Mouse (Mus musculus): Measurements from ENCODE around the gene Thada. TPM values are rescaled to one million over a fixed set of nuclear protein-coding genes. Genes with fewer than 3 reads are reported as not detected.
A peak's percentile ranks its signal among the peaks of the same experiment; 100 is the strongest.

Gene Thada
- total RNA-seq, 2 experiments from 2014 or later: 5.6 to 6.8 TPM

DNA sequence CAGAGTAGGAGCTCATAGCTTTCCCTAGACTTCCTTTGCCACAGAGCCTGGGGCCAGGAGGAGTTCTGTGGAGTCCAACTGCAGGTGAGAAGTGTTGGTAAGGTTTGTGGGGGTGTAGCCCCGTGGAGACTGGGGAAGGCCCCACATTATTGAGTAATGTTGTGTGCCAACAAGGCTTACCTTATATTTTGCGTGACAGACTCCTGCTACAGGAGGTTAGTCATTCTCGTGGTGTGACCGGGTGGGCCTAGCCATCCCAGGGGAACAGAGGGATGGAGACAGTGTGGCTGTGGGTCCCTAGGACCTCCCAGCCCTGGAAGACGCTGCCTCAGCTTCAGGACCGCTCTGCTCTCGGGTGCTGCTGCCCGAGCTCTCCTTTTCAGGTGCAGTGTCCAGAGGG, 301.9 kb downstream of the Thada start:
- no peak for DNase-seq

GRCm38 (mm10) chr17:84163066-84163785, 302.8 kb downstream of the Thada start:
- no peak for DNase-seq
- intact Hi-C loops (cut with DNase I): no loop called here
- no peak for TF ChIP-seq CTCF (IDR thresholded peaks at IDR 0.05)
- Histone ChIP-seq H3K4me3 (no peak overlapping the region), H3K27ac (no peak overlapping the region)

More for the DNA sequence above, 301.9 kb downstream of the Thada start:
- intact Hi-C loops (cut with DNase I): no loop called here
- H3K27ac ChIP-seq: no peak overlapping the region
- TF ChIP-seq CTCF (IDR thresholded peaks at IDR 0.05): no peak
- H3K4me3 ChIP-seq: no peak overlapping the region

DNA sequence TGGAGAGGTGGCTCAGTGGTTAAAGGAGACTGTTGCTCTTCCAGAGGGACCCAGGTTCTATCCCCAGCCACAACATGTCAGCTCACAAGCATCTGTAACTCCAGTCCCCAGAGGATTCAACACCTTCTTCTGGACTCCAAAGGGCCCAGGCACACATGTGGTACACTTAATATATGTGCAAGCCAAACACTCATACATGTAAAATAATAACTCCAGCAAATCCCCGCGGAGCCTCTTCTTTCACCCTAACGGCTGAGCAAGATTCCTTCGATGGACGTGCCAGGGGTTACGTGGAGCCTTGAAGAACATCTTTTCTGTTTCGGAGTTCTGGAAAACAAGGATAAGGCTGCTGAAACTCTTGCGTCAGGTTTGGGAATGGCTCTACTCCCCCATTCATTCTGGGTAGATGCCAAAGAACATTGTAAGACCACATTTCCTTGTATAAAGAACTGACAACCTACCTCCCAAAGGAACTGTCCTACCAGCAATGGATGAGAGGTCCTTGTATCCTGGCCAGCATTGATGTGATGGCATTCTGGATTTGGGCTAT, 303.7 kb downstream of the Thada start:
- Histone ChIP-seq H3K27ac (no peak overlapping the region), H3K4me3 (no peak overlapping the region)
- TF ChIP-seq CTCF (IDR thresholded peaks at IDR 0.05): no peak
- no peak for DNase-seq
- intact Hi-C loops (cut with DNase I): no loop called here

DNA sequence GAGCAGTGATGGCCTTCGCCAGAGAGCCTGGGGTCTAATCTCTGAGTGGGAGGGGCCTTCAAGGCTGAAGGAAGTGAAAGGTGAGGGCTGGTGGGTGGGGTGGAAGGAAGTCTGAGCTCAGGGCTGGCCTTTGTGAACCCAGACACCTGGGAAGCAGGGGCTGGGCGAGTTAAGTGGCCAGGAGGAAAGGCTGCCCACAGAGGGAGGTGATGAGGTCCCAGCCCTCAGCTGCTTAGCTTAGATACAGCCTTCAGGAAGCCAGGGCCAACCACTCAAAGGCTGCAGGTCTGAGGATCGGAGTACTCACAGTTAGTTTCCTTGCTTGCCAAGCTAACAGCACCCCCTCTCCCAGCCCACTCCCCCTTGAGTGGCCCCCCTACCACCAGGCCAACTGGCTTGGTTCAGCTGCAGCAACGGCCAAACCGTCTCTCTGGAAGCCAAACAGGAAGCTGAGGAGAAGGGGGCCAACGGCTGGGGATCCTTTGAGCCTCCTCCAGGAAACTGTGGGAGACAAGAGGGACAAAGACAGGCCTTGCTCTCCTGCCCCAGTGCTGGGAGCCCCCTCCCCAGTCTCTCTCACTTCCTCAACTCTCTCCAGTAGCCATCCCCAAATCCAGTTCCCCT, 304.7 kb downstream of the Thada start:
- no peak for TF ChIP-seq CTCF (IDR thresholded peaks at IDR 0.05)
- DNase-seq: peak; percentile 16
- Histone ChIP-seq H3K27ac (no peak overlapping the region), H3K4me3 (no peak overlapping the region)
- intact Hi-C loops (cut with DNase I): no loop called here

DNA sequence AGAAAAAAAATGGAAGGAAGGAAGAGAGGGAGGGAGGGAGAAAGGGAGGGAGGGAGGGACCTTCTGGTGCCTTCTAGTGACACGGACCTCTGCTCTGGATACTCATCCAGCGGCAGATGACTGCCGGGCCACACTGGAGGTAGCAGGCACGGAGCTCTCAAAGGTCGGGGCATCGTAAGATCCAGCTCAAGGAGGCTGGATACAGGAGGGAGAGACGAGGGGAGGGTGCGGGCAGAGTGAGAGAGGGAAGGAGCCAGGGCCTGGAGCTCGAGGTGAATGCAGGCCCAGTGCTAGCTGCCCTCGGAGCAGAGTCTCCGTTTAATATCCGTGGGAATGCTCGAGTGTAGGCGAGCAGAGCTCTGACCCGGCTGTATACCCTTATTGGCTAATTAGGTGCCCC, 307.1 kb downstream of the Thada start:
- H3K27ac ChIP-seq: no peak overlapping the region
- DNase-seq: peak; percentile 10
- H3K4me3 ChIP-seq: no peak overlapping the region
- TF ChIP-seq CTCF (IDR thresholded peaks at IDR 0.05): no peak
- intact Hi-C loops (cut with DNase I): no loop called here

DNA sequence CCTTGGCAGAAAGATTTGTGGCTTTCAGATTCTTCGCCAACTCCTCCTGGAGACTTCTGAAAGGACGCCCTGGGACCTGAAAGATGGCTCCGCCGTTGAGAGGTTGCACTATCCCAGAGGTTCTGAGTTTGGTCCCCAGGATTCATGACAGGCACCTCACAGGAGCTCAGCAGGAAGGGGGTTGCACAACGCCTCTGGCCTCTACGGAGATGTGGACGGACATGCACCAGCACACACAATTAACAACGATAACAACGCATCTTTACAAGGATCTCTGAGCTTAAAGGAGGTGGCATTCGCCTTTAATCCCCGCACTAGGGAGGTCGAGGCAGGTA, 307.6 kb downstream of the Thada start:
- DNase-seq: peak; percentile 12
- H3K27ac ChIP-seq: no peak overlapping the region
- intact Hi-C loops (cut with DNase I): no loop called here
- no peak for TF ChIP-seq CTCF (IDR thresholded peaks at IDR 0.05)
- H3K4me3 ChIP-seq: no peak overlapping the region

DNA sequence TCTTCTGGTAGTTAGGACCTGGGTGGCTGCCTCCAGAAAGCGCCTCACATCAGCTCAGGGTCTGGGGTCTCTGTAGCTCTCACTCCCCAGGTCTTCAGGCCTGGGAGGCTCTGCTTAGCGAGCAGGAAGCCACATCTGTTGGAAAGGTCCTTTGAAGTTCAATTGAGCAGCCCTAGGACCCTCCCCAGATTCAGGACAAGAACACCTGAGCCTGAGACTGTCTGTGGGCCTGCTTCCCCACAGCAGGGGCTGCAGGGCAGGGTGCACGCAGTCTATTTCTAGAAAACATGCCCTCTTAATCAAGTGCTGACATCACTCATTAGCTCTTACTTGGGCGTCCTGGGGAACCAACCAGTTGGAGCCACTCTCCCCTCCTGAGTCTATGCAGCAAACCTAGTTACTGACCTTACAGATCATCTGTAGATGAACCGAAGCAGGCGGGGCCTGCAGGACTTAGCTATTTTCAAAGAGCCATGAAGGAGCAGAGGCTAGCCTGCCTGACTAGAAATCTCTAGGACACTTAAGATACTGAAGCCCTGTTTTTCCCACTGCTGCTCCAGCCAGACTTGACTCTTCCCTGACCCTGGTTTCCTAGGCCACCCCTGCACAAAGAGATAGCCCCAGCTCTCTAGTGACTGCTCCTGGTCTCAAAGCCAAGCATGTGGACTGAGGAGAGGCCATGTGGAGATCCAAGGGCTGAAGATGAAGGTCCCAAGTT, 308.1 kb downstream of the Thada start:
- DNase-seq: peak; percentile 8
- H3K27ac ChIP-seq: no peak overlapping the region

DNA sequence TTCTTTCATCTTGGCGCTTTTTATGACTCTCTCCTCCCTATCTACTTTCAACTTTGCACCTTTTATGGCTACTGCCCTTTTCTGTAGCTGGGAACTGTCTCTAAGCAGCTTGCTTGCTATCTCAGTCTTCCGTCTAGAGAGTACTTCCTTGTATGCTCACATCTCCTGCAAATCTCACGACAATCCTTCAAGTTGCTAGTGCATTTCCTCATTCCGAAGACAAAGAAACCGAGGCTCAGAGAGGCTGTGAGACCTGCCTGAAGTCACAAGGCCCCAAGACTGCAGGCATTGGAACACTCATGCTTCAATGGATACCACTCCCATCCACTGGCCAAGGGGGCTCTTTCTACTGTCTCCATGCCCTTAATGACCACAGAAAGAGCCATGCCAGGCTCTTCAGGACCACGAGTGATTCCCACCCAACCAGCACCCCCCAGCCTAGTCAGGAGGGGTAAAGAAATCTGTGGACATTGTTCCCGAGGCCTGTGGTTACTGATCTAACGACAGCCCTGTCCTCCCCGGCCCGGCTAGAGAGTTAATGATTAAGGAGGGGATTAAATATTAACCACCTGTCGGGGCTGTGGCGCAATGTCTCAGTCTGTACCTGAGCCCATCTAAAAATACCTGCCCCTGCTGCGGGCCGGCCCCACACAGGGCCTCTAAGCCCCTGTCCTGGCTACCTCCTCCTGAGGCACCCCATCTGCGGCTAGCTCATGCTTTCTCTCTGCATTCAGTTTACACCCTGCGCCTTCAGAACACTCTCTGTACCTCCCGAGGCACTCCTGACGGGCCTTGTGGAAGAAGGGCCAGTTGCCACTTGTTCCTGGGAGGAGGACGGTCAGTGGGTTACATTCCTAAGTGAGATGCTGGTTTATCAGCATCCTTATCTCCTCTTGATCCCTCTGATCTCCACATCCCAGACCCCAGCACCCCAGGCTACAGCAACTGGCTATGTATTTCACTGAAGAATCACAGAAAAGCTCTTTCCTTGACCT, 309.0 kb downstream of the Thada start:
- intact Hi-C loops (cut with DNase I): no loop called here

More for the DNA sequence above, 308.1 kb downstream of the Thada start:
- no peak for TF ChIP-seq CTCF (IDR thresholded peaks at IDR 0.05)
- no peak overlapping the region for H3K4me3 ChIP-seq
- intact Hi-C loops (cut with DNase I): no loop called here

DNA sequence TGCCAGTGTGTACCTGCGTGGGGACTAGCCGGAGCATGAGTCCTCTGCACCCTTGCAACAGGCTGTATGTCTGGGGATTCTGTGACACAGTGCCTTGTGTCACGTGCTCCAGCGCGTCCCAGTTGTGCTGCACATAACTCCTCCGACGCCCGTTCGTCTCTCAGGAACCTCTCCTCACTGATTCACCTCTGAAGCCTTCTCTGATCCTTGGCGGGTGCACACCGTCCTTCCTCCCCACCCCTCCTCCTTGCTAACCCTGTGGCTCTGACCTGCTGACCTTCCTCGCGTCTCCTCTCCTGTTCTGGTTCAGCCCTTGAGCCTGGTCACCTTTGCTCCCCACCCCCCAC, 309.8 kb downstream of the Thada start:
- H3K4me3 ChIP-seq: no peak overlapping the region
- intact Hi-C loops (cut with DNase I): no loop called here
- no peak overlapping the region for H3K27ac ChIP-seq
- DNase-seq: no peak
- TF ChIP-seq CTCF (IDR thresholded peaks at IDR 0.05): no peak

More for the DNA sequence above, 309.0 kb downstream of the Thada start:
- no peak for TF ChIP-seq CTCF (IDR thresholded peaks at IDR 0.05)
- no peak overlapping the region for H3K27ac ChIP-seq
- no peak for DNase-seq
- H3K4me3 ChIP-seq: no peak overlapping the region

DNA sequence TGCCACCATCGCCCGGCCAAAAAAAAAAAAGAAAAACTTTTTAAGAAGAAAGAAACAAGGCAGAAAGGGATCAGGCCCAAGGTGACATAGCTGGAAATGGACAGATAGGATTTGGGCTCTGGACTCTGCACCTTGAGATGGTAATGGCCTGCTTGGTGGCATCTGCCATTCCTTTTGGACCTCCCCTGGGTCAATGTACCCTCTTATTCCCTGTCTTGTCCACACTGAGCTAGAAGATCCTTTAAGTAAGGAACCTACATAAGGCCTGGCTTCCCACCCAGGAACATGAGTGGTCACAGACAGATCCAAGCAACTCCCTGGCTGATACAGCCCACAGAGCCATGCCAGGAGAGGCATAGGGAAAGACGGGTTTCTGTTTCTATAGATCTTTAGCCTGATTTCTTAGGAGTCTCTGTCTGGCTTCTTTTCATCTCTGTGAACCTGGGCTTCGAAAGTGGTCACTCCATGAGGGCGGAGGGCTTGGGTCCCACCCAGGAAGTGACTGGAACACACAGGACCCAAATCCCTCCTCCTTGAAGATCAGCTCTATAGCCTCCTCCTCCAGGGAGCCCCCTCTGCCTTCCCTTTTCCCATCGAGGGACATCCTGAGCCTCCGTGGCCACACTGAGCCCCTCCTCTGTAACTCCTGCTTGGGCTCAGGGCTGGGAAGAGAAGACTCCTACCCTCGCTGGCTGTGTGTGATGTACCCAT, 310.3 kb downstream of the Thada start:
- no peak overlapping the region for H3K27ac ChIP-seq
- DNase-seq: no peak
- H3K4me3 ChIP-seq: no peak overlapping the region
- intact Hi-C loops (cut with DNase I): no loop called here
- no peak for TF ChIP-seq CTCF (IDR thresholded peaks at IDR 0.05)

- TF ChIP-seq CTCF (IDR thresholded peaks at IDR 0.05): no peak
- no peak overlapping the region for H3K27ac ChIP-seq
- intact Hi-C loops (cut with DNase I): no loop called here
- H3K4me3 ChIP-seq: no peak overlapping the region
- DNase-seq: no peak
Measured at GRCm38 (mm10) chr17:84155029-84155338, 311.0 kb downstream of the Thada start.
